Mouse (Mus musculus): ENCODE data around the gene Ube2h. TPM values are rescaled to one million over a fixed set of nuclear protein-coding genes. Genes with fewer than 3 reads are reported as not detected.

Ube2h gene
- polyA plus RNA-seq, 1 experiment, result 35.1 TPM

DNA sequence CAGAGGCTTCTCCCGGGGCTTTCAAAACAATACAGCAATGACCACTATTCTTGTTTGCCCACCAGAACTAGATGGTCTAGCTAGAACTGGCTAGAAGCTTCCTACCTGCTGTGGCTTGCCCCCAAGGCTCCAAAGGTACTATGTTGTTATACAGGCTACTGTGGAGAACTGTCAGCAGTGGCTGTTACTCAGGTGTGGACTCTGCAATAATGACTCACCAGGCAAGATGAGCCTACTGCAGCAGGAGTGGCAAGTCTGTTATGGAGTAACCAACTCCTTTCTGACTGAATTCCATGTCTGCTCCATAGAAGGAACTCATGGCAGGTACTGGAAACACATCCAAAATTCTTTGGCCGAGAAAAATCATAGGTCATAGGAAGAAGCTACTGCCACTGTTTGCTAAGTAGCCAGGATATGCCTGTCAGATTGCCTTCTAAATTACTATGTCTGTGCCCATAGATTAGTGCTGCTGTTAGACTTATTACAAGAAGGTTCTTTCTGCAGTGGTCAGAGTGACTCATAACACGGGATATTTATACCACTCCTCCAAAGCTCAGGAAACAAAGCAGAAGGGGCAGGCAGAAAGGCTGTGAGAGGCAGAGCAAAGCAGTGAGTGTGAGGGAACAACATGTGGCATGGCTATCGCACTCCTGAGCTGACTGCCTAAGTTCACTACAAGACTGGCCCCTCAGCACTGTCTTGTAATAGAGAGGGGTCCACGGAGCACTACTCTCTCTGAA is 51.9 kb downstream of the Ube2h start:
- H3K4me1 ChIP-seq (ENCODE audit: control insufficient read depth, insufficient read depth, low read length), result no peaks in the 10 kb centered on the region; the same call in 1 of the 2 replicates
- TF ChIP-seq POLR2A (IDR thresholded peaks at IDR 0.05; ENCODE audit: borderline replicate concordance, control insufficient read depth, low read depth, low read length) (no peak), CTCF (IDR thresholded peaks at IDR 0.05; ENCODE audit: control insufficient read depth, insufficient read depth, low read length) (no peak)
- H3K27ac ChIP-seq (ENCODE audit: control insufficient read depth, insufficient read depth, low read depth, low read length, poor library complexity), result no peak overlapping the region
- WGBS, result 79% methylated on average over 5 of the region's 5 CpGs
- H3K4me3 ChIP-seq (replicated peaks; ENCODE audit: control insufficient read depth, low read depth, low read length), result no peak overlapping the region

DNA sequence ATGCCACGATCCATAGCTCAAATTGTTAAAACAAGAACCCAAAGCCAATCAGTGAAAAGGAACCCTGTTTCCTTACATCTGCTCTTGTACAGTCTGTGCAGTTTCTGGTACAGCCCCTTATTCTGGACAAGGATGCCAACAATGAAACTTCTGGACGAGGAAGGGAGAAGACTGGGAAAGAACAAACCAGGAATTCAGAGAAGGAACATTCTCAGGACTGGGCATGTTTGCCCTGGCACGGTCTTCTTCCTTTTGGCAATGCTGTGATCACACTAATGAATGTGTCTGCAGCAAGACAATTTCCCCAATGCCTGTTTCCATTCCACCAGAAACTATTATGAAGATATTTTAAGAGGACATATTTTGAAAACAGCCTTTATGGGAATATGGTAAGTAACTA is 55.6 kb downstream of the Ube2h start:
- H3K4me1 ChIP-seq (ENCODE audit: control insufficient read depth, insufficient read depth, low read length), result no peaks in the 10 kb centered on the region
- H3K4me3 ChIP-seq (replicated peaks; ENCODE audit: control insufficient read depth, low read depth, low read length), result no peak overlapping the region
- no peak for TF ChIP-seq POLR2A (IDR thresholded peaks at IDR 0.05; ENCODE audit: borderline replicate concordance, control insufficient read depth, low read depth, low read length)
- TF ChIP-seq CTCF (IDR thresholded peaks at IDR 0.05; ENCODE audit: control insufficient read depth, insufficient read depth, low read length), result no peak
- 83% methylated on average over 3 of the region's 3 CpGs for WGBS
- H3K27ac ChIP-seq (ENCODE audit: control insufficient read depth, insufficient read depth, low read depth, low read length, poor library complexity), result no peak overlapping the region

- no peak for TF ChIP-seq POLR2A (IDR thresholded peaks at IDR 0.05; ENCODE audit: borderline replicate concordance, control insufficient read depth, low read depth, low read length)
- TF ChIP-seq CTCF (IDR thresholded peaks at IDR 0.05; ENCODE audit: control insufficient read depth, insufficient read depth, low read length), result no peak
- Histone ChIP-seq H3K4me3 (replicated peaks; ENCODE audit: control insufficient read depth, low read depth, low read length) (no peak overlapping the region), H3K27ac (ENCODE audit: control insufficient read depth, insufficient read depth, low read depth, low read length, poor library complexity) (no peak overlapping the region), H3K4me1 (ENCODE audit: control insufficient read depth, insufficient read depth, low read length) (peaks cover 3% of the 10 kb centered on the region; the same call in 1 of the 2 replicates)
- WGBS, result 75% methylated on average over 5 of the region's 5 CpGs
These were observed 58.4 kb downstream of the Ube2h start for GRCm38 (mm10) chr6:30245940-30246339.

DNA sequence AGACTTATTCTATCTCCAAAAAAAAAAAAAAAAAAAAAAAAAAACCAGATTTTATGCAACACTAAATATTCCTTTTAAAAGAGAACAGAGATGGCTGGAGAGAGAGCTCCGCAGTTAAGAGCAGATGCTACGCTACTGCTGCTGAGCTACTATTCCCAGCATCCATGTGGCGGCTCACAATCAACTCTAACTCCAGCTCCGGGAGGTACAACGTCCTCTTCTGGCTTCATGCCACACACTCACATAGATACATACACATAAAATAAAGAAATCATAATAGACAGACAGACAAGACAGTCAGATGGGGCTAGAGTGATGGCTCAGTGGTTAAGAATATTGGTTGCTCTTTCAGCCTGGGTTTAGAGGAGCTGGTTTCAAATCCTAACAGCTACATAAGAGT is 58.9 kb downstream of the Ube2h start:
- H3K4me1 ChIP-seq (ENCODE audit: control insufficient read depth, insufficient read depth, low read length), result peaks cover 3% of the 10 kb centered on the region; the same call in 1 of the 2 replicates
- H3K27ac ChIP-seq (ENCODE audit: control insufficient read depth, insufficient read depth, low read depth, low read length, poor library complexity), result no peak overlapping the region
- no peak for TF ChIP-seq CTCF (IDR thresholded peaks at IDR 0.05; ENCODE audit: control insufficient read depth, insufficient read depth, low read length)
- TF ChIP-seq POLR2A (IDR thresholded peaks at IDR 0.05; ENCODE audit: borderline replicate concordance, control insufficient read depth, low read depth, low read length), result no peak
- H3K4me3 ChIP-seq (replicated peaks; ENCODE audit: control insufficient read depth, low read depth, low read length), result no peak overlapping the region
- WGBS, result 84% methylated on average over 5 of the region's 5 CpGs

- Histone ChIP-seq H3K4me1 (ENCODE audit: control insufficient read depth, insufficient read depth, low read length) (peaks cover 3% of the 10 kb centered on the region; the same call in 1 of the 2 replicates), H3K27ac (ENCODE audit: control insufficient read depth, insufficient read depth, low read depth, low read length, poor library complexity) (no peak overlapping the region), H3K4me3 (replicated peaks; ENCODE audit: control insufficient read depth, low read depth, low read length) (no peak overlapping the region)
- TF ChIP-seq CTCF (IDR thresholded peaks at IDR 0.05; ENCODE audit: control insufficient read depth, insufficient read depth, low read length), result no peak
- TF ChIP-seq POLR2A (IDR thresholded peaks at IDR 0.05; ENCODE audit: borderline replicate concordance, control insufficient read depth, low read depth, low read length), result no peak
- 65% methylated on average over 9 of the region's 9 CpGs for WGBS
These were observed 60.9 kb downstream of the Ube2h start for GRCm38 (mm10) chr6:30243347-30244007.

GRCm38 (mm10) chr6:30242928-30243327 is 61.4 kb downstream of the Ube2h start:
- WGBS, result 48% methylated on average over 4 of the region's 4 CpGs
- no peak overlapping the region for H3K27ac ChIP-seq (ENCODE audit: control insufficient read depth, insufficient read depth, low read depth, low read length, poor library complexity)
- H3K4me1 ChIP-seq (ENCODE audit: control insufficient read depth, insufficient read depth, low read length), result peaks cover 3% of the 10 kb centered on the region; the same call in 1 of the 2 replicates
- TF ChIP-seq POLR2A (IDR thresholded peaks at IDR 0.05; ENCODE audit: borderline replicate concordance, control insufficient read depth, low read depth, low read length) (no peak), CTCF (IDR thresholded peaks at IDR 0.05; ENCODE audit: control insufficient read depth, insufficient read depth, low read length) (no peak)
- H3K4me3 ChIP-seq (replicated peaks; ENCODE audit: control insufficient read depth, low read depth, low read length), result no peak overlapping the region

DNA sequence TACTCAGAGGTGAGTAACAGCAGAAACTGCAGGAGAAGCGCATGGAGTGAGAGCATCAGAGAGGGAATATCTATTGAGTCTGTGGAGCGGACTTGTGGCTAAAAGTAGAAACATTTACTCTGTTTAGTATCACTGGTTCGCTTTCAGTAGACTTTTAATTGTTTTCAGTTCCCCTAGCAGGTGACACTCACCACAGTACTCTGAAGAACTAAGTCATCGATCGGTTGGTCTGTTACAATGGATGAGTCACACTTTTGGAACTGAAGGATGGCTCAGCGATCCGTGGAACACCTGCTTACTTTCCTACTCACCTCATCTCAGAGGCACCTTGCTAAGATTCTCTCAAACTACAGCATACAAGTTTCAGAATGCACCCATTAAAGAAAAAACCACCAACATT is 64.2 kb downstream of the Ube2h start:
- no peak for TF ChIP-seq CTCF (IDR thresholded peaks at IDR 0.05; ENCODE audit: control insufficient read depth, insufficient read depth, low read length)
- TF ChIP-seq POLR2A (IDR thresholded peaks at IDR 0.05; ENCODE audit: borderline replicate concordance, control insufficient read depth, low read depth, low read length), result no peak
- WGBS, result 81% methylated on average over 7 of the region's 7 CpGs
- no peak overlapping the region for H3K27ac ChIP-seq (ENCODE audit: control insufficient read depth, insufficient read depth, low read depth, low read length, poor library complexity)
- peaks cover 3% of the 10 kb centered on the region; the same call in 1 of the 2 replicates for H3K4me1 ChIP-seq (ENCODE audit: control insufficient read depth, insufficient read depth, low read length)
- H3K4me3 ChIP-seq (replicated peaks; ENCODE audit: control insufficient read depth, low read depth, low read length), result no peak overlapping the region

GRCm38 (mm10) chr6:30239207-30239606 is 65.1 kb downstream of the Ube2h start:
- no peak overlapping the region for H3K4me3 ChIP-seq (replicated peaks; ENCODE audit: control insufficient read depth, low read depth, low read length)
- peaks cover 3% of the 10 kb centered on the region; the same call in 1 of the 2 replicates for H3K4me1 ChIP-seq (ENCODE audit: control insufficient read depth, insufficient read depth, low read length)
- no peak for TF ChIP-seq POLR2A (IDR thresholded peaks at IDR 0.05; ENCODE audit: borderline replicate concordance, control insufficient read depth, low read depth, low read length)
- TF ChIP-seq CTCF (IDR thresholded peaks at IDR 0.05; ENCODE audit: control insufficient read depth, insufficient read depth, low read length), result no peak
- H3K27ac ChIP-seq (ENCODE audit: control insufficient read depth, insufficient read depth, low read depth, low read length, poor library complexity), result no peak overlapping the region
- WGBS, result 54% methylated on average over 6 of the region's 6 CpGs
